Mouse (Mus musculus) lung, postnatal 0 days (tissue): Measurements from ENCODE around the gene Arhgap27. TPM values are rescaled to one million over a fixed set of nuclear protein-coding genes. Genes with fewer than 3 reads are reported as not detected.
A peak's percentile ranks its signal among the peaks of the same experiment; 100 is the strongest.

Source experiments
- ATAC-seq: fragments of 200-750 bp; cut with Nextera tagmentation; 2 replicates; pipeline ENCODE4 v1.8.0; 2017; ENCODE audit warnings: moderate library complexity
- DNase-seq: peaks from one replicate; pipeline ENCODE4 v3.0.0-alpha.2; 2016; ENCODE audit warnings: low spot score
- H3K27ac ChIP-seq: fragments of 300-500 bp; sonication (generic); 2 replicates; pipeline ENCODE4 v1.5.1; 2014; ENCODE audit warnings: antibody characterized with exemption, mild to moderate bottlenecking, low read length, mixed read lengths
- H3K27me3 ChIP-seq: fragments of 300-500 bp; sonication (generic); replicated peaks from 2 replicates; pipeline ENCODE4 v1.6.1; 2014; ENCODE audit warnings: low read length, mixed read lengths; ENCODE audit not compliant: insufficient read depth
- H3K36me3 ChIP-seq: fragments of 300-500 bp; sonication (generic); 2 replicates; pipeline ENCODE4 v1.6.1; 2014; ENCODE audit warnings: low read length, mixed read lengths; ENCODE audit not compliant: insufficient read depth
- H3K4me1 ChIP-seq: fragments of 300-500 bp; sonication (generic); 2 replicates; pipeline ENCODE4 v1.6.1; 2014; ENCODE audit warnings: antibody characterized with exemption, low read depth, low read length, mixed read lengths; ENCODE audit not compliant: insufficient read depth
- H3K4me2 ChIP-seq: fragments of 300-500 bp; sonication (generic); replicated peaks from 2 replicates; pipeline ENCODE4 v1.6.1; 2014; ENCODE audit warnings: low read depth, mild to moderate bottlenecking, low read length, moderate library complexity, mixed read lengths
- H3K4me3 ChIP-seq: fragments of 300-500 bp; sonication (generic); 2 replicates; pipeline ENCODE4 v1.5.1; 2014; ENCODE audit warnings: low read depth, low read length
- H3K9ac ChIP-seq: fragments of 300-500 bp; sonication (generic); replicated peaks from 2 replicates; pipeline ENCODE4 v1.6.1; 2014; ENCODE audit warnings: low read depth, mild to moderate bottlenecking
- H3K9me3 ChIP-seq: fragments of 300-500 bp; sonication (generic); 2 replicates; pipeline ENCODE4 v1.6.1; 2016; ENCODE audit warnings: low read length, mixed read lengths
- CTCF ChIP-seq: IDR thresholded peaks from 2 replicates; pipeline ENCODE4 v1.5.1; 2016; ENCODE audit warnings: antibody characterized with exemption, mild to moderate bottlenecking
- EP300 ChIP-seq: IDR thresholded peaks from 2 replicates; pipeline ENCODE4 v1.6.1; 2016; ENCODE audit warnings: antibody characterized with exemption, mild to moderate bottlenecking, control low read depth
- WGBS: fragments of 180-500 bp; shearing (Covaris S2); extraction: QIAGEN DNeasy Blood & Tissue Kit; methylation state at CpG from one replicate; pipeline ENCODE4 v1.1.7; 2014; 5-methylcytosine and 5-hydroxymethylcytosine counted together
- polyA plus RNA-seq: library from polyadenylated mRNA; unstranded; fragments of >200 nt; fragmentation: Nextera tagmentation; extraction: Ambion mirVana; gene quantifications from 2 replicates; pipeline ENCODE4 v1.2.1, GENCODE M21; 2015

Gene Arhgap27
- polyA plus RNA-seq, 1 experiment from 2014 or later, result 20.0 TPM

- Histone ChIP-seq H3K27ac (no peak overlapping the region), H3K9me3 (no peaks in the 10 kb centered on the region), H3K4me2 (no peak overlapping the region), H3K27me3 (no peaks in the 10 kb centered on the region), H3K36me3 (peaks cover 23% of the 10 kb centered on the region), H3K4me3 (no peak overlapping the region), H3K9ac (no peak overlapping the region), H3K4me1 (no peaks in the 10 kb centered on the region)
- 77% methylated on average over 3 of the region's 3 CpGs for WGBS
- DNase-seq (peak; percentile 72), ATAC-seq (peak; percentile 54)
- TF ChIP-seq CTCF, result peak; percentile 74
- no peak for TF ChIP-seq EP300
These were observed 35.6 kb upstream of the Arhgap27 start for GRCm38 (mm10) chr11:103399050-103399449.

GRCm38 (mm10) chr11:103396682-103397081 lies 33.2 kb upstream of the Arhgap27 start:
- Histone ChIP-seq H3K27ac (no peak overlapping the region), H3K9me3 (no peaks in the 10 kb centered on the region), H3K27me3 (no peaks in the 10 kb centered on the region), H3K4me3 (no peak overlapping the region), H3K36me3 (peaks cover 23% of the 10 kb centered on the region), H3K9ac (no peak overlapping the region), H3K4me2 (no peak overlapping the region), H3K4me1 (no peaks in the 10 kb centered on the region)
- DNase-seq (no peak), ATAC-seq (no peak)
- WGBS, result 86% methylated on average over 4 of the region's 4 CpGs
- TF ChIP-seq CTCF (no peak), EP300 (no peak)

- Histone ChIP-seq H3K4me2 (no peak overlapping the region), H3K27me3 (no peaks in the 10 kb centered on the region), H3K4me1 (no peaks in the 10 kb centered on the region), H3K4me3 (no peak overlapping the region), H3K27ac (no peak overlapping the region), H3K9me3 (no peaks in the 10 kb centered on the region), H3K36me3 (peaks cover 23% of the 10 kb centered on the region), H3K9ac (no peak overlapping the region)
- DNase-seq (no peak), ATAC-seq (no peak)
- WGBS, result 98% methylated on average over 4 of the region's 4 CpGs
- TF ChIP-seq CTCF (no peak), EP300 (no peak)
These were observed 32.7 kb upstream of the Arhgap27 start for GRCm38 (mm10) chr11:103396236-103396635.

- no peak for ATAC-seq
These were observed 31.1 kb upstream of the Arhgap27 start for GRCm38 (mm10) chr11:103394604-103395003.

GRCm38 (mm10) chr11:103394025-103394424 lies 30.5 kb upstream of the Arhgap27 start:
- Histone ChIP-seq H3K4me3 (no peak overlapping the region), H3K4me1 (no peaks in the 10 kb centered on the region), H3K36me3 (peaks cover 23% of the 10 kb centered on the region), H3K9me3 (no peaks in the 10 kb centered on the region), H3K9ac (no peak overlapping the region), H3K27ac (no peak overlapping the region), H3K4me2 (no peak overlapping the region), H3K27me3 (no peaks in the 10 kb centered on the region)
- DNase-seq (peak; percentile 34), ATAC-seq (peak; percentile 68)
- WGBS, result 69% methylated on average over 7 of the region's 7 CpGs
- TF ChIP-seq EP300, result no peak
- TF ChIP-seq CTCF, result no peak

More at GRCm38 (mm10) chr11:103394604-103395003, 31.1 kb upstream of the Arhgap27 start:
- 85% methylated on average over 7 of the region's 7 CpGs for WGBS
- H3K4me1 ChIP-seq, result no peaks in the 10 kb centered on the region
- no peak overlapping the region for H3K4me3 ChIP-seq
- H3K4me2 ChIP-seq, result no peak overlapping the region
- H3K9ac ChIP-seq, result no peak overlapping the region
- no peak for DNase-seq
- no peak overlapping the region for H3K27ac ChIP-seq
- no peak for TF ChIP-seq EP300
- no peak for TF ChIP-seq CTCF
- peaks cover 23% of the 10 kb centered on the region for H3K36me3 ChIP-seq
- H3K9me3 ChIP-seq, result no peaks in the 10 kb centered on the region
- no peaks in the 10 kb centered on the region for H3K27me3 ChIP-seq

- Histone ChIP-seq H3K9me3 (no peaks in the 10 kb centered on the region), H3K4me3 (no peak overlapping the region), H3K36me3 (no peaks in the 10 kb centered on the region), H3K27ac (peak overlapping the region; percentile 65), H3K4me2 (0 out of 2 replicates have a peak overlapping the region, but pooled peaks have one; percentile 2), H3K9ac (no peak overlapping the region), H3K27me3 (no peaks in the 10 kb centered on the region), H3K4me1 (peaks cover 4% of the 10 kb centered on the region; the same call in 1 of the 2 replicates)
- ATAC-seq, result peak; percentile 92
- peak; percentile 98 for TF ChIP-seq EP300
- no peak for TF ChIP-seq CTCF
- WGBS, result 40% methylated on average over 7 of the region's 7 CpGs
- peak; percentile 90 for DNase-seq
These were observed 24.5 kb upstream of the Arhgap27 start for GRCm38 (mm10) chr11:103387870-103388526.
